Mouse (Mus musculus) gastrocnemius, adult 2 months (tissue): ENCODE measurements around the gene Rassf1. TPM values are rescaled to one million over a fixed set of nuclear protein-coding genes. Genes with fewer than 3 reads are reported as not detected.
A peak's percentile ranks its signal among the peaks of the same experiment; 100 is the strongest.

Experiments used
- DNase-seq: peaks from one replicate; pipeline ENCODE4 v3.0.0; 2022
- H3K27ac ChIP-seq: fragments of 200-600 bp; 2 replicates; pipeline ENCODE4 v1.8.1; 2022; ENCODE audit warnings: mild to moderate bottlenecking
- H3K4me3 ChIP-seq: fragments of 200-600 bp; 2 replicates; pipeline ENCODE4 v1.8.1; 2022; ENCODE audit warnings: mild to moderate bottlenecking, moderate library complexity
- CTCF ChIP-seq: fragments of 200-600 bp; IDR thresholded peaks from 2 replicates; pipeline ENCODE4 v1.8.1; 2022; ENCODE audit warnings: antibody characterized with exemption, mild to moderate bottlenecking, moderate library complexity
- intact Hi-C: fragments of 180-260 bp; cut with DNase I; formaldehyde crosslinking; loops from one replicate; pipeline ENCODE4 v1.15.1; 2025
- total RNA-seq, 2 experiments: library from RNA; stranded (reverse); gene quantifications; 2 replicates each; pipeline ENCODE4 v1.2.3; 2021

The Rassf1 gene
- total RNA-seq, 2 experiments from 2014 or later, result 14.0 to 14.3 TPM

GRCm38 (mm10) chr9:107521711-107522399 is 29.5 kb upstream of the Rassf1 start:
- Histone ChIP-seq H3K27ac (no peak overlapping the region), H3K4me3 (no peak overlapping the region)
- intact Hi-C loops, result no loop called here
- no peak for DNase-seq
- TF ChIP-seq CTCF, result no peak

- no peak for TF ChIP-seq CTCF
- Histone ChIP-seq H3K27ac (no peak overlapping the region), H3K4me3 (no peak overlapping the region)
- intact Hi-C loops, result no loop called here
- no peak for DNase-seq
Measured at GRCm38 (mm10) chr9:107522400-107522711, 29.0 kb upstream of the Rassf1 start.

GRCm38 (mm10) chr9:107526198-107527026 is 24.9 kb upstream of the Rassf1 start:
- DNase-seq, result peak; percentile 83
- Histone ChIP-seq H3K27ac (no peak overlapping the region), H3K4me3 (peak overlapping the region; percentile 61)
- intact Hi-C loops, result no loop called here
- no peak for TF ChIP-seq CTCF

- H3K27ac ChIP-seq, result peak within 1 kb of the TSS; percentile 94
- intact Hi-C loops, result no loop called here
- peak within 1 kb of the TSS; percentile 92 for H3K4me3 ChIP-seq
- TF ChIP-seq CTCF, result peak; percentile 26; the same call in 1 of the 2 replicates
- peak; percentile 95 for DNase-seq
Measured at GRCm38 (mm10) chr9:107533791-107534407, 17.5 kb upstream of the Rassf1 start, which contains the start of gene Tmem115. Gene Tmem115 (plus strand): TSS chr9:107533945.

- intact Hi-C loops, result no loop called here
- TF ChIP-seq CTCF, result no peak
- Histone ChIP-seq H3K27ac (peak overlapping the region; percentile 94), H3K4me3 (peak overlapping the region; percentile 92)
- peak; percentile 62 for DNase-seq
Measured at GRCm38 (mm10) chr9:107534408-107535202, 16.8 kb upstream of the Rassf1 start.

GRCm38 (mm10) chr9:107538231-107538630 is 13.1 kb upstream of the Rassf1 start:
- no peak overlapping the region for H3K4me3 ChIP-seq
- no peak overlapping the region for H3K27ac ChIP-seq
- intact Hi-C loops, result no loop called here
- DNase-seq, result no peak
- TF ChIP-seq CTCF, result no peak

GRCm38 (mm10) chr9:107538711-107539110 is 12.6 kb upstream of the Rassf1 start:
- no peak for DNase-seq
- H3K27ac ChIP-seq, result no peak overlapping the region
- no peak overlapping the region for H3K4me3 ChIP-seq
- intact Hi-C loops, result no loop called here
- no peak for TF ChIP-seq CTCF

GRCm38 (mm10) chr9:107539940-107540339 is 11.4 kb upstream of the Rassf1 start:
- Histone ChIP-seq H3K27ac (no peak overlapping the region), H3K4me3 (no peak overlapping the region)
- intact Hi-C loops, result no loop called here
- TF ChIP-seq CTCF, result no peak
- no peak for DNase-seq

- Histone ChIP-seq H3K27ac (no peak overlapping the region), H3K4me3 (no peak overlapping the region)
- intact Hi-C loops, result no loop called here
- TF ChIP-seq CTCF, result no peak
- no peak for DNase-seq
Measured at GRCm38 (mm10) chr9:107540420-107540819, 10.9 kb upstream of the Rassf1 start.

GRCm38 (mm10) chr9:107541005-107541404 is 10.3 kb upstream of the Rassf1 start:
- TF ChIP-seq CTCF, result no peak
- Histone ChIP-seq H3K27ac (no peak overlapping the region; the same call in 1 of the 2 replicates), H3K4me3 (peak overlapping the region; percentile 88)
- DNase-seq, result no peak
- intact Hi-C loops, result no loop called here

- TF ChIP-seq CTCF, result no peak
- peak; percentile 96 for DNase-seq
- Histone ChIP-seq H3K4me3 (peak within 1 kb of the TSS; percentile 88), H3K27ac (peak within 1 kb of the TSS; percentile 95)
- intact Hi-C loops, result no loop called here
Measured at GRCm38 (mm10) chr9:107541474-107542351, 9.6 kb upstream of the Rassf1 start, which contains the start of the genes Cyb561d2 and Nprl2. Gene Cyb561d2 (minus strand): TSS chr9:107542193. Gene Nprl2 (plus strand): TSS chr9:107542226.
